Mouse (Mus musculus): ENCODE results near the gene Rufy3. TPM values are rescaled to one million over a fixed set of nuclear protein-coding genes. Genes with fewer than 3 reads are reported as not detected.

Rufy3 gene
- total RNA-seq, 2 experiments from 2014 or later = 284 to 286 TPM

DNA sequence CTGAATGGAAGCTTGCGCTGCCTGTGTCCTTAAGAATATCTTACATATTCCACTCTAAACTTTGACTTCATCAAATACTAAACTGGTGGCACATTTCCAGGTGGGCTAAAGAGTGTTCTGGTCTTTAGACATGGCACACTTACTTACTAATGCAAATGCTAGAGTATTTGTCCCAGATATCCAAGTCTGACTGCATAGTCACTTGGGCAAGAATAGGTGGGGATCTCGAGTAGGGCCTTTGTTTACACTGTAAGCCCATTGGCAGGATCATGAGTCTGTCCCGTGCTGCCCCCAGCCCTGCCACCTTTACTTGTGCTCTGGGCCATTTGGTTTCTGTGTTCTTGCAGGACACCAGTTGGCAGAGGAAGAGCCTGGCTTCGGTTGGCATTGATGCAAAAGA, 52.1 kb downstream of the Rufy3 start:
- intact Hi-C loops (cut with DNase I) = no loop called here

DNA sequence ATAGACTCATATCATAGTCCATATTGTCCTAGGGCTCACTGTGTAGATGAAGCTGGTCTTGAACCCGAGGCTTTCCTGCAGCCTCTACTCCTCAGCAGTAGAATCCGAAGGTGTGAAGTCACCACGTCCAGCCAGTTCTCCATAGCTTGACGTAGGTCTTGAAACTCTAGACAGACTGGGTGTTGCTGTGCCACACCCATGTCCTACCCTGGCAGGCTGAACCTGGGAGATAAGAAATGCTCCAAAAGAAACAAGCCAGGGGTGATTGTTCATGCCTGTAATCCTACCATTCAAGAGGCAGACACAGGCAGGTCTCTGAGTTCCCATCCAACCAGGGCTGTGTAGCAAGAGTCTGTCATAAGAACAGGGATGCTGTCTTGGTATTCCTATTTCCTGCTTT, 62.7 kb downstream of the Rufy3 start:
- no peak for DNase-seq
- intact Hi-C loops (cut with DNase I) = no loop called here

More for the DNA sequence above, 52.1 kb downstream of the Rufy3 start:
- no peak for DNase-seq

DNA sequence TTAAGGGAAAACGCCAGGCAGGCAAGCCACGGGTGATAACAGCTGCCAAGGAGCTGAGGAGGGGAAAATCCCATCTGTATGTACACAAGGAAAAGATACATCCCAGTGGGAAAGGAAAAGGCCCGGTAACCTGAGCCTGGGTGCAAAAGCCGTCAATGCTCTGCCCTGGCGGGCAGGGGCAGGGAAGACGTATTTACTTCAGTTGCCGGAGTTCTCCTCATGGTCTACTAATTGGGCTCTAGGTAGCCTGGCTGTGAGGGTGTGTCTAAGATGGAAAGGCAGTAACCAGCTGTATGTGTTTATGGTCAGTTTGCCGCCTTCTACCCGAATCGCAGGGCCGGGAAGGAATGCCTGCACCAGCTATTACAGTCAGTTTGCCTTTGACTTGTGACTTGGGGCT, 64.3 kb downstream of the Rufy3 start:
- DNase-seq = no peak
- intact Hi-C loops (cut with DNase I) = no loop called here

DNA sequence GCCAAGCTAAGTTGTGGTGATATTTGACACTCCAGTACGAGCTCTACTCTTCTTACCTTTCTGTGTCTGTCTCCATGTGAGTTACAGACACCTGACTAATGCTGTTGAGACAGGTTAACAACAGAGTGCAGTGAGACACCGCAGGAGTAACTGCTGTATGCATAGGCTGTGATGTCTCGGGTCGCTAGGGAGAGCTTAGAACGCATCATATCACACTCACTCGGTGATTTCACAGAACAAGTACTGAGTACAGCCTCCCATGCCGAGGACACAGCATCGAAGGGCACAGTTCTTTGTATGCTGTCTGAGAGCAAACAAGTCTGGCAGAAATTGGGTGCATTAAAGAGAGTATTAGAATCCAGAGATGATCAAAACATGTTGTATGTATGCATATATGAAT, 65.1 kb downstream of the Rufy3 start:
- DNase-seq = no peak
- intact Hi-C loops (cut with DNase I) = loop anchor here (5.0 kb wide), 1 partner anchor 37 kb away; no protein-coding TSS in a partner anchor

DNA sequence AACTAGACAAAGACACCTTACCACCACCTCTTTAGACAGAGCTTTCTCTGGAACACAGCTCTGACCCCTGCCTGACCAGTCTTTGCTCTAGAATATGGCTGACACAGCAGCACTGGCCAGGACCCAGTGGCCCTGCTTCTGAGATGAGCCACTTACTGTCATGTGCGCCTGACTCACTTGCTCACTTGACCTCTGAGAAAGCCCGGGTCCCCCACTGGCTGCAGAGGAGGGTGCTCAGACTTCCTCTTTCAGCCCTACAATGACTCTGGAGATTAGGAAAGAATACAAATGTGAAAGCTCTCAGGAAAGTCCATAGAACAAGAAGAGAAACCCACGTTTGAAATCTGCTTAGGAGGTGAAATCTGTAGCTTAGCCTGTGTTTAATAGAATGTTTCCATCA, 66.0 kb downstream of the Rufy3 start:
- intact Hi-C loops (cut with DNase I) = loop anchor here (5.0 kb wide), 1 partner anchor 36 kb away; no protein-coding TSS in a partner anchor
- DNase-seq = no peak

DNA sequence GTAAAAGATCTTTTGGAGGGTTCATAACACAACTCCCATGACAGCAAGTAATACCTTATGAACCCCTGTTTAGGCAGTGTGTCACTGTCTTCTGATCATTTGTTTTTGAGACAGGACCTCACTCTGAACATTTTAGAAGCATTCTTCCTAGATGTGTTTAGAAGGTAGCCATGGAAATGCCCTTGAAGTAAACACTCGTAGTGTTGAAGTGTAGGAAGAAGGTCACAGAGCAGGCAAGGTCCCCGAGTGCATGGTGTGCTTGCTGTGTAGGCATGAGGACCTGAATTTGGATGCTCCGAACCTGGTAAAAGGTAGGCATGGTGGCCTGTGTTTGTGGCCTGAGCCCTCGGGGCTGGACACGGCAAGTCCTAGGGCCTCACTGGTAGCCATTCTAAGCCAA, 66.7 kb downstream of the Rufy3 start:
- no peak for DNase-seq
- intact Hi-C loops (cut with DNase I) = loop anchor here (5.0 kb wide), 1 partner anchor 36 kb away; no protein-coding TSS in a partner anchor

DNA sequence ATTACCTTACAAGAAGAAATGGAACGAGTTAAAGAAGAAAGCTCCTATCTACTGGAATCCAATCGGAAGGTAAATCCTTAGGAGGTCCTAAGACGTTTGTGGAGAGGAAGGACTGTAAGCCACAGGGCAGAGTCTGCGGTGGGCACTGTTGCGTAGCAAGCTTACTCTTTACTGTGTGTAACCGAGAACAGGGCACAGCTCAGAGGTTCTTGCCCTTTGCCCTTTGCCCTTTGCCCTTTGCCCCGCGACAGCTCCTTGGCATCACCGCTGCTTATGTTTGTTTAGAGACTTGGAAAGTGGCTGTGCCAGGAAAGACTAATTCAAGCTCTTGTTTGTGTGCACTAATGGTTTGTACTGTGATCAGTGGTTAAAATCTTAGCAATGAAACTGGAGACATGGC, 67.6 kb downstream of the Rufy3 start:
- no peak for DNase-seq
- intact Hi-C loops (cut with DNase I) = loop anchor here (5.0 kb wide), 1 partner anchor 35 kb away; no protein-coding TSS in a partner anchor

DNA sequence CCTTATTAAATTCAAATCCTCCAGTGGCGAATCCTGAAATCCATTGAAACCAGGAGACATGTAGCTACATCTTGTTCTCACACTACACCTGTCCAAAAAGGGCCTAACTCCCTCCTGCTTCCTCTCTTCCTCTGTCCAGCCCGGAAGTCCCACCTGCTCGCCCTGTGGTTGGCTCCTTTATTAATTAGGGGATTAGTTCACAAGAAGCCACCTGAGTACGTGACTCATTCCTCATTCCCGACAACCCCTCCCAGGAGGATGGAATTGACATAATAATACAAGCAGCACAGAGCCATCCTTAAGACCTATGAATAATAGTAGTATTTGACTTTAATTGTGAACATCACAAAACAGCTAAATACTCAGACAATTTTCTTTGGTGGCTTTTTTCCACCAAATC, 69.2 kb downstream of the Rufy3 start:
- intact Hi-C loops (cut with DNase I) = loop anchor here (5.0 kb wide), 1 partner anchor 33 kb away; no protein-coding TSS in a partner anchor
- DNase-seq = no peak

DNA sequence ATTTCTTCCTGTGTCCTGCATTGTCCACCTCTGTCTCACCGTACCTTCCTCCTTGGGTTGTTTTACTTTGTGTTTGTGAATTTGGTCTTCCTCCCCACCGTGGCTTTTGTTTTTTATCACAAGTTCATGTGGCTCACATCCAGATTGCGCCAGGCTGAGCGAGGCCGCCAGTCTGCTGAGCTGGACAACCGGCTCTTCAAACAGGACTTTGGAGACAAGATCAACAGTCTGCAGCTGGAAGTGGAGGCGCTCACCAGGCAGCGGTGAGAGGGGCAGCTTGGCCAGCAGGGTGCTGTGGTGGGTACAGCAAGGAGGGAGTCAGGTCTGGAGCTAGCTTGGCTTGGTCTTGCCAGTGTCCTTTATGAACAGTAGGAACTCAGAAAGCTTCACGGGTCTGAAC, 77.9 kb downstream of the Rufy3 start:
- intact Hi-C loops (cut with DNase I) = no loop called here
- DNase-seq = no peak

DNA sequence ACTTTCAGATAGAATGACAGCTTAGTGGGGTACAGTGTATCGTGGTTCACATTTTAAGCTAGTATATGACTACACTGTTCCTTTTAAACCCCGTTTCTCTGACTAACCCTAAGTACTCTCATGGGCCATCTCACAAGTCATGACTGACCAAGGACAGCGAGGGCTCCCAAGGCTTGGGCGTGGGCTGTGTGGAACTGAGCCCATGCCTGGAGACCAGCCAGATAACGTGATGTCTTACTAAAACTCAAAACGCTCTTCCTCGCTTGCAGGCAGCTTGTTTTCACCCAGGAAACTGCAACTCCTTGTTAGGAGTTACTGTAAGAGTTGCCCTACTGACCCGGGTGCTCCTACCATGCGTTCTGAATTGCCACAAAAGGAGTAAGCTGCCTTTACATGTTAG, 78.7 kb downstream of the Rufy3 start:
- intact Hi-C loops (cut with DNase I) = no loop called here
- no peak for DNase-seq

DNA sequence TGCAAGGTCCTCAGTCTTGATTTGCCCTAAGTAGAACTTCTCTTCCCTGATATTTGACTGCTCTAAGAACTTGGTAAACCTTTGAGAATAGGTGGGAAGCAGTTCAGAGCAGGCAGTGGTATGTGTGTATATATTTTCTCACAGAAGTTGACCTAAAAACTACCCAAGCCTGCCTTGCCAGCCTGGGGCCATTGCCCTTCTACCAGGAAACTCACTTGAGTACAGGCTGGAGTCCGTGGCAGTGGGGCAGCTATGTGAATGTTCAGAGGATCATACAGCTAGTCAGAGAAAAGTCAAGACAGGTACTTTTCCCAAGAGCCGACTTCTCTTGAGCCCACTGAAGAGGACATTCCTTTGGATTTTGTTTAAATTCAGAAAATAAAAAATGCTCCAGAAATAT, 80.1 kb downstream of the Rufy3 start:
- DNase-seq = no peak
- intact Hi-C loops (cut with DNase I) = no loop called here

DNA sequence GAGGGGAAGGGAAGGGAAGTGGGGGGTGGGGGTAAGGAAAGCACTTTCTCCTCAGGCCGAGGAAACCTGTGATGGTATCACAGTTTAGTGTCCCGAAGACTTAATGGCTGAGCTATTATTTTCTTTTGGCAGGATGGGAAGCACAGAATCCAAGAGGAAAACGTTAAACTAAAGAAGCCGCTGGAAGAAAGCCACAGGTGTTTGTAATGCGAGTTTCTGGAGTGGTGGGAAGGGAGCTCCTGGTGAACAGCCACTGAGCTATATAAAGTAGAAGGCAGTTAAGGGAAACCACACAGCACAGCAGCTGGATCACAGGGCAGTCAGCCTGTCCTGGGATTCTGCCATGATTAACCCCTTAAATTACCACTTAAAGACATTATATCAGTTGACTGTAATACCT, 80.6 kb downstream of the Rufy3 start:
- intact Hi-C loops (cut with DNase I) = no loop called here
- DNase-seq = no peak

DNA sequence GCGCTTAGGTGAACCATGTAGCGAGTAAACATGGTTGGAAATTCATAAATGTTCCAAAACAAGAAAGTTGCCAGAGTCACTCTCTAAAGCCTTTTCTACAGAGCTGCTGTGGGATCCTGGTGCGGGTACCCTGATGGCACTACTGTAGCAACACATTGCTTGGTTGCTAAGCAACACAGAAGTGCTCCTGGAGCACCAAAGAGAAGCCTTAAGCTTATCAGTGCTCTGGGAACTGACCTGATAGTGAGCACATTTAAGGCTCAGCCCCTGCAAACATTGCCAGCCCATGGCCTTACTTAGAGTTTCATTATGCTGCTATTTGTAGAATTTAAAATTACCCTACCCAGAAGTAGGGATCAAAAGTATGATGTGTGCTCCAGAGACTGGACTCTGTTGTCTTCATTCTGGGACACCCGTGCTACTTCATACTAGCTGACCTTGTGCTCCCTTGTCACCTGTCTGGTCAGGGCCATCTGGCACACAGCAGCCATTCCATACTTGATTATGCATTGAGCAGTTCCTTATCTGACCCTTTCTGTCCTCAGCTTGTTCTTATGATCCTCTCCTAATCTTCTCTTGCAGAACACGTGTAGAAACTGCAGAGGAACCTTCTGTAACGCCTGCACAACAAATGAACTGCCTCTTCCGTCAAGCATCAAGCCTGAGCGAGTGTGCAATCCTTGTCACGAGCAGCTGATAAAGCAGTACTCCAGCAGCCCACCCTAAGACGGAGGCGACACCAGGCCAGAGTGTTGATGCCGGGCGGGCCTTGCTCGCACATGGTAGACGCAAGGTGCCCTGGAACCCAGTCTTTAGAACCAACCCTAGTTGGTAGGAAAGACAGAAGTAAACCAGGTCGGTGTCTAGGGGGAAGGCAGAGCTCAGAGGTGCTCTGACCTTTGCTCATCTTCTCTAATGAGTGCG, 84.7 kb downstream of the Rufy3 start:
- intact Hi-C loops (cut with DNase I) = no loop called here
- no peak for DNase-seq

DNA sequence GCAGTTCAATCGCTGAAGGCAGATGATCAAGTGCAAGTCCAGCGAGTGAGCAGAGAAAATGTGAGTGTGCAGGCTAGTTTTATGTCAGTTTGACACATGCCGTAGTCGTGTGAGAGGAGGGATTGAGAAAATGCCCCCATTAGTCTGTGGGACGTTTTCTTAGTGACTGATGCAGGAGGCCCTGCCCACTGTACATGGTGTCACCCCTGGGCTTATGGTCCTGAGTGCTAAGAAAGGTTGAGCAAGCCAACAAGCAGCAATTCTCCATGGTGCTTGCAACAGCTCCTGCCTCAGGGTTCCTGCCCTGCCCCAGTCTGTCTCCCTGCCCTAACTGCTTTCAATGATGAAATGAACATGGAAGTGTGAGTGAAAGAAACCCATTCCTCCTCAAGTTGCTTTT, 87.7 kb downstream of the Rufy3 start:
- DNase-seq = no peak
- intact Hi-C loops (cut with DNase I) = no loop called here

DNA sequence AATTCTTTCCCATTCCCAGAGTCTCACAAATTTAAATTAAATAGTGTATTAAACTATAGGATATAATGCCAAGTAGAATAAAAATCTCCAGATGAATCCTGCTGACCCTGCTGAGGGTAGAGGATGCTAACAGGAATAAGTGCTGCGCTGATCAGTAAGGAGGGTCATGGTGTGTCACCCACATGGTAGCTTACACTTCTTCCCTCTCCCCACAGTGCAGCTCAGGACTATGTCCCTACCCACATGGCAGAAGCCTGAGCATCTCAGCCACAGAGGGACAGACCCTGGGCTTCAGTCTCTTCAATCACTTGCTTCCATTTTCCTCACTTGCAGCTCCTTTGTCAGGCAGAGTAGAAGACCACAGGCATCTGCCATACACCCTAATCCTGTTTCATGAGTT, 93.0 kb downstream of the Rufy3 start:
- intact Hi-C loops (cut with DNase I) = no loop called here
- no peak for DNase-seq

DNA sequence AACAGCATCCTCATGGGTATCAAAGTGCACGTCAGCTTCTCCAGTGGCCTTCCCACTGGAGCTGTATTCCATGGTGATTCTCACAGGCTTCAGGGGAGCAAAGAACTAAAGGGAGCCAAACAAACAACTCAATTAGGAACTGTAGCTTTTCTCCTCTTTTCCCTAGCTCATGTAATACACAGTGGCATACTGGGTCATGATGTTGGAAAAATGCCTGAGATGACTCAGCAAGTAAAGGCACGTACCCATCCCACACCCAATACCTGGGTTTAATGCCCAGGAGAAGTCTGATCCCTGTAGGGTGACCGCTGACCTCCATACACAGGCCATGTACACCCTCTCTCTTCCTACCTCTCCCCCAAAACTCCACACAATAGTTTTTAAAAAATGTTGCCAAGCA, 98.3 kb downstream of the Rufy3 start:
- no peak for DNase-seq
- intact Hi-C loops (cut with DNase I) = no loop called here

DNA sequence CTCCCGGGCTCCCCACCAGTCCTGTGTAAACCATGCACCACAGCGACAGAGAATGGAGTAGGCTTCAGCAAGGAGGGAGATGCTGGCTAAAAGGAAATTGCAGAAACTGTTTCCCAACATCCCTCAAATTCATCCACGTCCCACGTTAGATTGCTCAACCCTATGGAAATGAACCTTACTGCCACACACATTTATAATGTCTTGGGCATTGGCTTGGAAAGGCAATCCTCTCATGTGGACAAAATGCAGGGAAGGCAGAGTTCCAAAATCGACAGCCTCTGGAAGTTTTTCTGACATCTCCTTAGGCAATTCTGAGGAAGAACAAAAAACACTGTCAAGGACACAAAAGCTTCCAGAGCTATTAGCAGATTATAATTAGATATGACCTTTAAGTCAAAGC, 99.0 kb downstream of the Rufy3 start:
- intact Hi-C loops (cut with DNase I) = no loop called here
- no peak for DNase-seq

DNA sequence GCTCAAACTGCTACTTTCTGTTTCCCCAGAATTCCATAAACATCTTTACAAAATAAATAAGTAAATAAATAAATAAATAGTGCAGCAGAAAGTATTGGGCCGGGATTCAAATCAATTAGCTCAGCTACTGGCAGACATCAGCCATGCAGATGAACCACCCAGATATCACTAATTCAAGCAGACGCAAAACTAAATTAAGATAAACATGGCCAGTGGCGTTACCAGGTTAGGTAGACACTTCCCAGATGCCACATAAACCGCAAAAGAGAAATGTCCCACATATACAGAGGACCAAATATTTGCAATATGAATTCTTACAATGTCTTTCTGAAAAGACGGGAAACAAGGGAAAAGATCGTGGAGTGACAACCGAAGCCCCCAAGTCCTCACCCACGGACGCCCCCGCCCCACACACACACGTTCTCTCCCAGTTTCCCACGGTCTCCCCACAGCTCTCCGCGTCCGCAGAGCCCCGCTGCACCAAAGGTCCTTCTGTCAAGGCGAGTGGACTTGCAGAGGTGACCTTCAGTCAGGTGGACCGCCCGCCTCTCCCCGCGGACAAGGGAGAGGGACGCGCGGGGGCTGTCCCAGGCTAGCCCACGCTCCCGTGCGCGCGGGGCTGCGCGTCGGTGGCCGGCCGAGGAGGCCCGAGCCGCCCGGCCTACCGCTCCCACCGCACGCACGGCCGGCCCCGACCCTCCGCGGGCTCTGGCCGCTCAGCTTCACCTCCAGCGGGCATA, 110.0 kb downstream of the Rufy3 start:
- peak; percentile 23 for DNase-seq
- intact Hi-C loops (cut with DNase I) = no loop called here

DNA sequence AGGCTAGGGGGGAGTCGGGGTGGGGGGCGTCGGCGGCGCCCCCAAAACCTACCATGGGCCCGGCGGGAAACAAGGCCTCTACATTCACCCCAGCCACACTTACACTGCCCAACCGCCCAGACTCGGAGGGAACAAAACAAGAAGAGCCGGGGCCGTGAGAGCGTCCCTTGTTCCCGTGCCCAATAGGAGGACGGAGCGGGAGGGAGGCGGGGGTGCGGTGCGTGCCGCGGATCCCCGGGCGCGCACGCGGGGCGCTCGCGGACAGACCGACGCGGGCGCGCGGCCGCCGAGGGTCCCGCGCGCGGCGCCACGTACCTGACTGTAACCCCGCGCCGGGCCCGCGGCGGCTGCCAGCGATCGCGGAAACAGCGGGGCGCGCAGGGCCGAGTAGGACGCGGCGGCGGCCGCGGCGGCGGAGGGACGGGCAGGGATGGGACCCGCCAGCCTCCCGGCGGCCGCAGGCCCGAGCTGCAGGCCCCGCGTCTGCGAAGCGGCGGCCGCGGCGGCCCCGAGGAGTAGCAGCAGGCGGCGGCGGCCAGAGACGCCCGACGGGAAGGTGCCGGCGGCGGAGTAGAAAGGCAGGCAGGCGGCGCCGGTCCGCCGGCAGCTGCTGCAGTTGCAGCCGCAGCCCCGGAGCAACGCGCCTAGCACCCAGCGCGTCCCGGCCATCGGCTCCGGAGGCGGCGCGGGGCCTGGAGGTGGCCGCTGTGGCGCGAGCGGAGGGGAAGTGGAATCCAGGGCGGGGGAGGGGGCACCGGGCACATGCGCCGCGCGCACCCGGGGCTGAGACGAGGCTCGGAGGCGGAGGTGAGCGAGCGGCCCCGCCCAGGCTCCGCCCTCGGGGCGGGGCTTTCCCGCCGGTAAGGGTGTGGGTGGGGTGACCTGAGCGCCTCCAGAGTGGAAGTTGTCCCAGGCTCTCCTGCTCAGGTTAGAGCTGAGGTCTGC, 110.9 kb downstream of the Rufy3 start, which contains the start of gene Grsf1:
Gene Grsf1 (minus strand): TSS at position 729 of the 945 bp plus-strand sequence.
- intact Hi-C loops (cut with DNase I) = no loop called here

DNA sequence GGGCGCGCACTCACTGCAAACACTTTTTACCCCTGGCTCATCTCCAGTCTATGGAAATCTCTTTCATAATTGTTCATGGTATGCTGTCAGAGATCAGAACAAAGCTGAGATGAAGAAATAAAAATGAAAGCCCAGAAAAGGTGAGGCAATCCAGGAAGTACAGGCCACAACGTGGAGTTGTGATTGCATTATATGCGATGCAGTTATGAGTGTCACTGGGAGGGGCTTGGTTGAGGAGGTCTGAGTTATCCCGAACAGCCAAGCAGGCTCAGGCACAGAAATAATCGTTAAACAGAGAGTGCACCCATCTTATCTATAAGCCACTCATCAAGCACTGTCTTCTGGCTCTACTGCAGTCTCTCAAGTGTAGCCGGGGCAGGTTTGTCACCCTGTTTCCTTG, 114.1 kb downstream of the Rufy3 start:
- DNase-seq = no peak
- intact Hi-C loops (cut with DNase I) = no loop called here

More for the DNA sequence above, 110.9 kb downstream of the Rufy3 start, which contains the start of gene Grsf1:
- peak; percentile 93 for DNase-seq

All from left cerebral cortex, postnatal 4 days (tissue).